Mouse (Mus musculus): ENCODE results near the gene Slc45a3.

GRCm38 (mm10) chr1:131922100-131922499 is 40.7 kb upstream of the Slc45a3 start:
- TF ChIP-seq E2F4 (IDR thresholded peaks at IDR 0.05; ENCODE audit: insufficient read depth) (no peak), POLR2A (IDR thresholded peaks at IDR 0.05; ENCODE audit: insufficient read length, low read depth) (no peak), USF1 (IDR thresholded peaks at IDR 0.05; ENCODE audit: low read depth) (no peak), SRF (IDR thresholded peaks at IDR 0.05; ENCODE audit: control insufficient read depth, insufficient read length, low read depth) (no peak), TCF12 (IDR thresholded peaks at IDR 0.05; ENCODE audit: insufficient read depth, poor library complexity, severe bottlenecking) (no peak), POLR2AphosphoS2 (IDR thresholded peaks at IDR 0.05; ENCODE audit: insufficient read length, low read depth) (no peak), TCF3 (IDR thresholded peaks at IDR 0.05; ENCODE audit: insufficient read length, low read depth) (no peak), MAX (IDR thresholded peaks at IDR 0.05; ENCODE audit: low read depth) (no peak)
